In genomic region chr7:12780151-12780830, GRCm38 (mm10) we compare ENCODE assay signal across 9 mouse cellular contexts. TPM values are rescaled to one million over a fixed set of nuclear protein-coding genes. Genes with fewer than 3 reads are reported as not detected.
A peak's percentile ranks its signal among the peaks of the same experiment; 100 is the strongest.
DNase-seq lines count a peak whose midpoint lies in the region; ATAC-seq and TF ChIP-seq lines count a peak whose summit lies in the region.
"Had no signal": no experiment of that assay in that cellular context is flagged by ENCODE, and none has a peak within 500 bp of the region (broad histone marks: within the 10 kb centered on the region; RNA-seq: fewer than 3 reads in every experiment).

No protein-coding gene starts in this region.

- H3K27me3 ChIP-seq in forebrain, embryonic 12.5 days, result no peaks in the 10 kb centered on the region
- no peaks in the 10 kb centered on the region for H3K27me3 ChIP-seq in heart, postnatal 0 days (ENCODE audit: control insufficient read depth, insufficient read depth, low read length)
- no peaks in the 10 kb centered on the region for H3K27me3 ChIP-seq in liver, embryonic 16.5 days (ENCODE audit: control insufficient read depth, insufficient read depth, low read depth, low read length)
- no peaks in the 10 kb centered on the region for H3K27me3 ChIP-seq in neural tube, embryonic 13.5 days
- H3K27me3 ChIP-seq in stomach, postnatal 0 days (ENCODE audit: control insufficient read depth, insufficient read depth, low read length), result no peaks in the 10 kb centered on the region

- peak overlapping the region; percentile 71 for H3K9ac ChIP-seq in forebrain, embryonic 12.5 days
- H3K9ac ChIP-seq in heart, postnatal 0 days (replicated peaks; ENCODE audit: low read depth, low read length), result peak overlapping the region; percentile 59
- peak overlapping the region; percentile 39; the same call in 1 of the 2 replicates for H3K9ac ChIP-seq in liver, embryonic 16.5 days (ENCODE audit: low read depth, low read length)
- H3K9ac ChIP-seq in neural tube, embryonic 13.5 days, result peak overlapping the region; percentile 89
- peak overlapping the region; percentile 61 for H3K9ac ChIP-seq in stomach, postnatal 0 days (ENCODE audit: low read length)

- no peaks in the 10 kb centered on the region for H3K9me3 ChIP-seq in forebrain, embryonic 12.5 days
- H3K9me3 ChIP-seq in heart, postnatal 0 days (replicated peaks; ENCODE audit: control insufficient read depth, low read length), result no peaks in the 10 kb centered on the region
- H3K9me3 ChIP-seq in liver, embryonic 16.5 days (replicated peaks; ENCODE audit: control insufficient read depth, low read length), result no peaks in the 10 kb centered on the region
- no peaks in the 10 kb centered on the region for H3K9me3 ChIP-seq in neural tube, embryonic 13.5 days
- no peaks in the 10 kb centered on the region for H3K9me3 ChIP-seq in stomach, postnatal 0 days (ENCODE audit: control insufficient read depth, low read length)

- peak; percentile 86 for DNase-seq in CD4-positive, CD25-positive, alpha-beta regulatory T cell, adult 2 months (ENCODE audit: low read depth, low spot score)
- peak; percentile 70 for DNase-seq in c-Kit-positive CD71-negative TER-119-negative erythroid progenitor cells, embryonic 14.5 days (ENCODE audit: low read depth)
- DNase-seq in heart, postnatal 0 days (ENCODE audit: low spot score), result peak; percentile 64
- peak; percentile 59 to 80 for DNase-seq in kidney, postnatal 36 days
- DNase-seq in stomach, postnatal 0 days (ENCODE audit: low spot score), result peak; percentile 74

- peak; percentile 96 for ATAC-seq in forebrain, embryonic 12.5 days (ENCODE audit: low FRiP score)
- ATAC-seq in heart, postnatal 0 days (ENCODE audit: insufficient read depth, low read depth), result peak; percentile 97
- peak; percentile 78 for ATAC-seq in liver, embryonic 16.5 days (ENCODE audit: low read depth)
- peak; percentile 95 for ATAC-seq in neural tube, embryonic 13.5 days (ENCODE audit: low read depth)
- peak; percentile 89 for ATAC-seq in stomach, postnatal 0 days (ENCODE audit: low FRiP score, low TSS enrichment)

- TF ChIP-seq EP300 in heart, postnatal 0 days (IDR thresholded peaks at IDR 0.05; ENCODE audit: low read depth), result no peak
- no peak for TF ChIP-seq EP300 in stomach, postnatal 0 days (optimal IDR thresholded peaks at IDR 0.05)

- H3K4me1 ChIP-seq in forebrain, embryonic 12.5 days, result peaks cover 9% of the 10 kb centered on the region
- H3K4me1 ChIP-seq in heart, postnatal 0 days (ENCODE audit: control insufficient read depth, insufficient read depth), result 0 out of 2 replicates have a peak, but pooled peaks cover 9% of the 10 kb centered on the region
- peaks cover 2% of the 10 kb centered on the region; the same call in 1 of the 2 replicates for H3K4me1 ChIP-seq in liver, embryonic 16.5 days (ENCODE audit: control insufficient read depth, low read depth, low read length)
- H3K4me1 ChIP-seq in neural tube, embryonic 13.5 days (replicated peaks), result peaks cover 9% of the 10 kb centered on the region
- peaks cover 2% of the 10 kb centered on the region; the same call in 1 of the 2 replicates for H3K4me1 ChIP-seq in stomach, postnatal 0 days (replicated peaks; ENCODE audit: control insufficient read depth, insufficient read depth)

- peak; percentile 4; the same call in 1 of the 2 replicates for TF ChIP-seq CTCF in heart, postnatal 0 days (IDR thresholded peaks at IDR 0.05; ENCODE audit: low read depth)
- peak; percentile 29; the same call in 1 of the 2 replicates for TF ChIP-seq CTCF in stomach, postnatal 0 days (IDR thresholded peaks at IDR 0.05; ENCODE audit: low read depth)

- H3K4me2 ChIP-seq in forebrain, embryonic 12.5 days, result peak overlapping the region; percentile 89
- peak overlapping the region; percentile 95 for H3K4me2 ChIP-seq in heart, postnatal 0 days (ENCODE audit: low read depth, low read length)
- peak overlapping the region; percentile 85 for H3K4me2 ChIP-seq in liver, embryonic 16.5 days (ENCODE audit: low read depth, low read length)
- H3K4me2 ChIP-seq in neural tube, embryonic 13.5 days, result peak overlapping the region; percentile 97
- peak overlapping the region; percentile 99 for H3K4me2 ChIP-seq in stomach, postnatal 0 days (replicated peaks; ENCODE audit: low read depth)

- H3K27ac ChIP-seq in forebrain, embryonic 12.5 days, result no peak overlapping the region
- no peak overlapping the region for H3K27ac ChIP-seq in heart, postnatal 0 days (ENCODE audit: low read depth)
- H3K27ac ChIP-seq in liver, embryonic 16.5 days (ENCODE audit: low read length), result no peak overlapping the region
- peak overlapping the region; percentile 62; the same call in 1 of the 2 replicates for H3K27ac ChIP-seq in neural tube, embryonic 13.5 days (replicated peaks)
- no peak overlapping the region for H3K27ac ChIP-seq in stomach, postnatal 0 days (replicated peaks)

- H3K36me3 ChIP-seq in forebrain, embryonic 12.5 days (replicated peaks), result peaks cover 1% of the 10 kb centered on the region
- H3K36me3 ChIP-seq in heart, postnatal 0 days (replicated peaks; ENCODE audit: control insufficient read depth, insufficient read depth, low read length), result no peaks in the 10 kb centered on the region
- no peaks in the 10 kb centered on the region for H3K36me3 ChIP-seq in liver, embryonic 16.5 days (ENCODE audit: control insufficient read depth, insufficient read depth)
- peaks cover 2% of the 10 kb centered on the region for H3K36me3 ChIP-seq in neural tube, embryonic 13.5 days
- H3K36me3 ChIP-seq in stomach, postnatal 0 days (ENCODE audit: control insufficient read depth, insufficient read depth, low read length), result no peaks in the 10 kb centered on the region
- H3K36me3 ChIP-seq: G1E had no signal

- WGBS in forebrain, embryonic 12.5 days, result under 1% methylated on average over 57 of the region's 57 CpGs
- WGBS in heart, postnatal 0 days, result under 1% methylated on average over 57 of the region's 57 CpGs
- WGBS in liver, embryonic 16.5 days (ENCODE audit: insufficient replicate concordance), result under 1% methylated on average over 57 of the region's 57 CpGs
- 1% methylated on average over 57 of the region's 57 CpGs for WGBS in neural tube, embryonic 13.5 days
- WGBS in stomach, postnatal 0 days, result under 1% methylated on average over 56 of the region's 57 CpGs

- peak overlapping the region; percentile 66 for H3K4me3 ChIP-seq in forebrain, embryonic 12.5 days (replicated peaks)
- H3K4me3 ChIP-seq in heart, postnatal 0 days (ENCODE audit: low read depth, low read length), result peak overlapping the region; percentile 59
- H3K4me3 ChIP-seq in liver, embryonic 16.5 days (ENCODE audit: low read depth, low read length), result peak overlapping the region; percentile 57
- H3K4me3 ChIP-seq in neural tube, embryonic 13.5 days, result peak overlapping the region; percentile 71
- H3K4me3 ChIP-seq in stomach, postnatal 0 days (ENCODE audit: low read depth, low read length), result peak overlapping the region; percentile 49

RNA-seq across cellular contexts. Expression of gene Zscan18, which starts 23.1 kb away (rescaled TPM):
- 13.6 and 15.2 TPM in 2 replicates for polyA plus RNA-seq in forebrain, embryonic 12.5 days (2016; fragmentation: Nextera tagmentation; extraction: Ambion mirVana)
- 1.5 and 6.3 TPM in 2 replicates for total RNA-seq in heart, postnatal 0 days (2014; rRNA removed; ENCODE audit: low replicate concordance)
- polyA plus RNA-seq in heart, postnatal 0 days (2015; fragmentation: Nextera tagmentation; extraction: Ambion mirVana), result 2.1 and 2.6 TPM in 2 replicates
- polyA plus RNA-seq in liver, embryonic 16.5 days (2015; fragmentation: Nextera tagmentation; extraction: Ambion mirVana), result 0.40 and 0.58 TPM in 2 replicates
- 16.7 and 18.5 TPM in 2 replicates for polyA plus RNA-seq in neural tube, embryonic 13.5 days (2015; fragmentation: Nextera tagmentation; extraction: Ambion mirVana)
- 1.3 and 1.7 TPM in 2 replicates for polyA plus RNA-seq in stomach, postnatal 0 days (2015; fragmentation: Nextera tagmentation; extraction: Ambion mirVana)
- polyA plus RNA-seq: G1E had no signal

RNA-seq across cellular contexts. Expression of gene Zfp329, which starts 38.4 kb away (rescaled TPM):
- 25.4 and 28.2 TPM in 2 replicates for polyA plus RNA-seq in forebrain, embryonic 12.5 days (2016; fragmentation: Nextera tagmentation; extraction: Ambion mirVana)
- 3.1 and 12.2 TPM in 2 replicates for total RNA-seq in heart, postnatal 0 days (2014; rRNA removed; ENCODE audit: low replicate concordance)
- 6.2 and 7.0 TPM in 2 replicates for polyA plus RNA-seq in heart, postnatal 0 days (2015; fragmentation: Nextera tagmentation; extraction: Ambion mirVana)
- 1.7 and 2.3 TPM in 2 replicates for polyA plus RNA-seq in liver, embryonic 16.5 days (2015; fragmentation: Nextera tagmentation; extraction: Ambion mirVana)
- 34.3 and 35.5 TPM in 2 replicates for polyA plus RNA-seq in neural tube, embryonic 13.5 days (2015; fragmentation: Nextera tagmentation; extraction: Ambion mirVana)
- 5.9 and 6.4 TPM in 2 replicates for polyA plus RNA-seq in stomach, postnatal 0 days (2015; fragmentation: Nextera tagmentation; extraction: Ambion mirVana)

RNA-seq across cellular contexts. Expression of gene Vmn2r56, which starts 45.5 kb away (rescaled TPM):
- polyA plus RNA-seq in forebrain, embryonic 12.5 days (2016; fragmentation: Nextera tagmentation; extraction: Ambion mirVana), result not detected in 2 replicates
- total RNA-seq in heart, postnatal 0 days (2014; rRNA removed; ENCODE audit: low replicate concordance), result not detected in 2 replicates
- not detected in 2 replicates for polyA plus RNA-seq in heart, postnatal 0 days (2015; fragmentation: Nextera tagmentation; extraction: Ambion mirVana)
- polyA plus RNA-seq in liver, embryonic 16.5 days (2015; fragmentation: Nextera tagmentation; extraction: Ambion mirVana), result not detected in 2 replicates
- polyA plus RNA-seq in neural tube, embryonic 13.5 days (2015; fragmentation: Nextera tagmentation; extraction: Ambion mirVana), result not detected in 2 replicates
- 0.02 TPM in 1 of 2 replicates, not detected in the other for polyA plus RNA-seq in stomach, postnatal 0 days (2015; fragmentation: Nextera tagmentation; extraction: Ambion mirVana)
- polyA plus RNA-seq: G1E had no signal

RNA-seq across cellular contexts. Expression of gene Zfp110, which starts 54.3 kb away (rescaled TPM):
- polyA plus RNA-seq in forebrain, embryonic 12.5 days (2016; fragmentation: Nextera tagmentation; extraction: Ambion mirVana), result 32.4 and 34.5 TPM in 2 replicates
- 14.8 and 20.5 TPM in 2 replicates for total RNA-seq in heart, postnatal 0 days (2014; rRNA removed; ENCODE audit: low replicate concordance)
- 15.3 and 15.9 TPM in 2 replicates for polyA plus RNA-seq in heart, postnatal 0 days (2015; fragmentation: Nextera tagmentation; extraction: Ambion mirVana)
- 12.0 and 12.7 TPM in 2 replicates for polyA plus RNA-seq in liver, embryonic 16.5 days (2015; fragmentation: Nextera tagmentation; extraction: Ambion mirVana)
- 26.1 and 33.1 TPM in 2 replicates for polyA plus RNA-seq in neural tube, embryonic 13.5 days (2015; fragmentation: Nextera tagmentation; extraction: Ambion mirVana)
- 15.9 and 16.9 TPM in 2 replicates for polyA plus RNA-seq in stomach, postnatal 0 days (2015; fragmentation: Nextera tagmentation; extraction: Ambion mirVana)

Comparison
In these comparisons a context has a peak if more than half of its experiments do, and no peak if none do; other contexts are left out.
1. H3K9ac ChIP-seq: peak in every context shown above with its lines; median percentile 89 in neural tube, embryonic 13.5 days; 71 in forebrain, embryonic 12.5 days; 61 in stomach, postnatal 0 days; 59 in heart, postnatal 0 days; 39 in liver, embryonic 16.5 days.